Comparison of ENCODE assay signal across 20 mouse cellular contexts in the genomic region with DNA sequence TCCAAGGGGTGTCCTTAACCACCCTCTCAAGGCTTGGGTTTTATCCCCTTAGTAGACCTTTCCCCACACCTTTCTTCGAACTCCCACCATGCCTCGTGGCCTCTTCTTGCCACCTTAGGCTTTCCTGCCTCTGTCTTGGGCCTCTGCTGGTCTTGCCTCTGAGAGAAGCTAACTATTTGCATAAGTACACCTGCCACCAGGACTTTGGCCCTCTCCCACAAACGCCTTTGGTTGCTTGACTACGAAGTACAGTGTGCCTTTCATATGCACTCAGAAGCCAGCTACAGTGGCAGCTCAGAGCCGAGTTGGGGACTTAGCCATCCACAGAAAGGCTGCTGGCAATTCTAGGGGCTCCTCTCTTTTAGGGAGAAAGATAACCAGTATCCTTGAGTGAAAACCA. TPM values are rescaled to one million over a fixed set of nuclear protein-coding genes. Genes with fewer than 3 reads are reported as not detected.
DNase-seq lines count a peak whose midpoint lies in the region; ATAC-seq and TF ChIP-seq lines count a peak whose summit lies in the region.
"Had no signal": no experiment of that assay in that cellular context is flagged by ENCODE, and none has a peak within 500 bp of the region (broad histone marks: within the 10 kb centered on the region; RNA-seq: fewer than 3 reads in every experiment).

No protein-coding gene starts in this region.

- H3K9ac ChIP-seq in kidney, embryonic 16.5 days (replicated peaks; ENCODE audit: low read length) = no peak overlapping the region
- no peak overlapping the region for H3K9ac ChIP-seq in liver, adult 2 months (ENCODE audit: low read depth, low read length)
- no peak overlapping the region for H3K9ac ChIP-seq in liver, embryonic 11.5 days (ENCODE audit: low read depth, low read length)
- H3K9ac ChIP-seq in intestine, postnatal 0 days (ENCODE audit: low read depth, low read length) = no peak overlapping the region
- H3K9ac ChIP-seq in stomach, postnatal 0 days (ENCODE audit: low read length) = no peak overlapping the region
- H3K9ac ChIP-seq: embryonic facial prominence, embryonic 12.5 days; heart, embryonic 13.5 days; hindbrain, embryonic 14.5 days; limb, embryonic 15.5 days; liver, postnatal 0 days had no signal

- TF ChIP-seq POLR2A in kidney, adult 2 months (IDR thresholded peaks at IDR 0.05; ENCODE audit: low read depth, low read length) = no peak
- no peak for TF ChIP-seq POLR2A in liver, adult 2 months (IDR thresholded peaks at IDR 0.05; ENCODE audit: extremely low read depth, insufficient read depth, low read length)

- no peaks in the 10 kb centered on the region for H3K27me3 ChIP-seq in kidney, adult 2 months (replicated peaks; ENCODE audit: control insufficient read depth, insufficient read depth, low read length)
- H3K27me3 ChIP-seq in kidney, embryonic 16.5 days (ENCODE audit: insufficient read depth, low read length) = no peaks in the 10 kb centered on the region
- H3K27me3 ChIP-seq in liver, adult 2 months (ENCODE audit: control insufficient read depth, insufficient read depth, low read length) = no peaks in the 10 kb centered on the region
- no peaks in the 10 kb centered on the region for H3K27me3 ChIP-seq in liver, embryonic 11.5 days (replicated peaks; ENCODE audit: control insufficient read depth, insufficient read depth, low read length)
- no peaks in the 10 kb centered on the region for H3K27me3 ChIP-seq in intestine, postnatal 0 days (replicated peaks; ENCODE audit: control insufficient read depth, insufficient read depth, low read length)
- no peaks in the 10 kb centered on the region for H3K27me3 ChIP-seq in stomach, postnatal 0 days (ENCODE audit: control insufficient read depth, insufficient read depth, low read length)
- H3K27me3 ChIP-seq: embryonic facial prominence, embryonic 12.5 days; heart, embryonic 13.5 days; limb, embryonic 15.5 days had no signal

- no peaks in the 10 kb centered on the region for H3K36me3 ChIP-seq in kidney, adult 2 months (ENCODE audit: control insufficient read depth, insufficient read depth, low read length)
- H3K36me3 ChIP-seq in kidney, embryonic 16.5 days (ENCODE audit: insufficient read depth, low read length) = no peaks in the 10 kb centered on the region
- H3K36me3 ChIP-seq in liver, adult 2 months (ENCODE audit: control insufficient read depth, insufficient read depth, low read length) = no peaks in the 10 kb centered on the region
- no peaks in the 10 kb centered on the region for H3K36me3 ChIP-seq in liver, embryonic 11.5 days (ENCODE audit: control insufficient read depth, insufficient read depth, low read length)
- no peaks in the 10 kb centered on the region for H3K36me3 ChIP-seq in intestine, postnatal 0 days (ENCODE audit: control insufficient read depth, insufficient read depth)
- H3K36me3 ChIP-seq in stomach, postnatal 0 days (ENCODE audit: control insufficient read depth, insufficient read depth, low read length) = no peaks in the 10 kb centered on the region
- H3K36me3 ChIP-seq: embryonic facial prominence, embryonic 12.5 days; heart, embryonic 13.5 days; limb, embryonic 10.5 days; limb, embryonic 15.5 days had no signal

- TF ChIP-seq CTCF in kidney, adult 2 months (conservative IDR thresholded peaks at IDR 0.05; ENCODE audit: insufficient read depth, insufficient read length, low read depth, low read length) = no peak
- TF ChIP-seq CTCF in liver, adult 2 months (IDR thresholded peaks at IDR 0.05; ENCODE audit: low read depth, low read length) = no peak
- TF ChIP-seq CTCF in intestine, postnatal 0 days (IDR thresholded peaks at IDR 0.05; ENCODE audit: low read depth) = no peak
- no peak for TF ChIP-seq CTCF in stomach, postnatal 0 days (IDR thresholded peaks at IDR 0.05; ENCODE audit: low read depth)

- H3K9me3 ChIP-seq in kidney, embryonic 16.5 days (ENCODE audit: low read length) = no peaks in the 10 kb centered on the region
- H3K9me3 ChIP-seq in liver, embryonic 11.5 days (ENCODE audit: control insufficient read depth, low read length) = no peaks in the 10 kb centered on the region
- no peaks in the 10 kb centered on the region for H3K9me3 ChIP-seq in intestine, postnatal 0 days (ENCODE audit: control insufficient read depth)
- H3K9me3 ChIP-seq in stomach, postnatal 0 days (ENCODE audit: control insufficient read depth, low read length) = no peaks in the 10 kb centered on the region
- H3K9me3 ChIP-seq: embryonic facial prominence, embryonic 12.5 days; heart, embryonic 13.5 days; limb, embryonic 10.5 days; limb, embryonic 15.5 days had no signal

- no peaks in the 10 kb centered on the region for H3K79me2 ChIP-seq in liver, adult 2 months (ENCODE audit: control insufficient read depth, insufficient read depth, low read length)

- no peak for TF ChIP-seq EP300 in stomach, postnatal 0 days (optimal IDR thresholded peaks at IDR 0.05)

- WGBS in kidney, adult 2 months = 67% methylated on average over 5 of the region's 5 CpGs
- 89% methylated on average over 5 of the region's 5 CpGs for WGBS in kidney, embryonic 16.5 days
- 48% methylated on average over 5 of the region's 5 CpGs for WGBS in liver, adult 2 months
- 75% methylated on average over 5 of the region's 5 CpGs for WGBS in liver, embryonic 11.5 days
- WGBS in intestine, postnatal 0 days = 45% methylated on average over 5 of the region's 5 CpGs
- 71% methylated on average over 5 of the region's 5 CpGs for WGBS in stomach, postnatal 0 days

- H3K27ac ChIP-seq in kidney, adult 2 months (ENCODE audit: insufficient read depth, low read depth, low read length) = no peak overlapping the region
- H3K27ac ChIP-seq in kidney, embryonic 16.5 days (ENCODE audit: low read length) = no peak overlapping the region
- H3K27ac ChIP-seq in liver, adult 2 months (replicated peaks; ENCODE audit: insufficient read depth, low read depth, low read length) = no peak overlapping the region
- no peak overlapping the region for H3K27ac ChIP-seq in liver, embryonic 11.5 days (ENCODE audit: low read depth, low read length)
- peak overlapping the region; percentile 51; the same call in 1 of the 2 replicates for H3K27ac ChIP-seq in intestine, postnatal 0 days (ENCODE audit: low read depth, low read length)
- H3K27ac ChIP-seq in stomach, postnatal 0 days (replicated peaks) = no peak overlapping the region
- H3K27ac ChIP-seq: embryonic facial prominence, embryonic 12.5 days; heart, embryonic 13.5 days; hindbrain, embryonic 14.5 days; kidney, postnatal 0 days; limb, embryonic 10.5 days; limb, embryonic 15.5 days had no signal

- no peaks in the 10 kb centered on the region for H3K4me1 ChIP-seq in kidney, adult 2 months (ENCODE audit: control insufficient read depth, insufficient read depth, low read length)
- H3K4me1 ChIP-seq in kidney, embryonic 16.5 days (ENCODE audit: insufficient read depth, low read length) = 0 out of 2 replicates have a peak, but pooled peaks cover 5% of the 10 kb centered on the region
- H3K4me1 ChIP-seq in liver, adult 2 months (ENCODE audit: control insufficient read depth, insufficient read depth, low read length) = no peaks in the 10 kb centered on the region
- H3K4me1 ChIP-seq in liver, embryonic 11.5 days (replicated peaks; ENCODE audit: control insufficient read depth, insufficient read depth, low read length) = no peaks in the 10 kb centered on the region
- H3K4me1 ChIP-seq in intestine, postnatal 0 days (replicated peaks; ENCODE audit: control insufficient read depth, insufficient read depth, low read length) = peaks cover 7% of the 10 kb centered on the region; the same call in 1 of the 2 replicates
- no peaks in the 10 kb centered on the region for H3K4me1 ChIP-seq in stomach, postnatal 0 days (replicated peaks; ENCODE audit: control insufficient read depth, insufficient read depth)
- H3K4me1 ChIP-seq: embryonic facial prominence, embryonic 12.5 days had no signal

- H3K4me3 ChIP-seq in kidney, adult 2 months (ENCODE audit: insufficient read depth, low read depth, low read length) = no peak overlapping the region
- H3K4me3 ChIP-seq in kidney, embryonic 16.5 days (ENCODE audit: low read length) = no peak overlapping the region
- no peak overlapping the region for H3K4me3 ChIP-seq in liver, adult 2 months (ENCODE audit: insufficient read depth, low read depth, low read length)
- H3K4me3 ChIP-seq in liver, embryonic 11.5 days (ENCODE audit: low read depth, low read length) = no peak overlapping the region
- H3K4me3 ChIP-seq in intestine, postnatal 0 days (ENCODE audit: low read depth, low read length) = no peak overlapping the region
- no peak overlapping the region for H3K4me3 ChIP-seq in stomach, postnatal 0 days (ENCODE audit: low read depth, low read length)
- H3K4me3 ChIP-seq: embryonic facial prominence, embryonic 12.5 days; heart, embryonic 13.5 days; limb, embryonic 10.5 days; limb, embryonic 15.5 days had no signal

- no peak overlapping the region for H3K4me2 ChIP-seq in kidney, embryonic 16.5 days (replicated peaks; ENCODE audit: low read depth, low read length)
- H3K4me2 ChIP-seq in liver, embryonic 11.5 days = no peak overlapping the region
- no peak overlapping the region for H3K4me2 ChIP-seq in intestine, postnatal 0 days (replicated peaks; ENCODE audit: low read depth)
- no peak overlapping the region for H3K4me2 ChIP-seq in stomach, postnatal 0 days (replicated peaks; ENCODE audit: low read depth)
- H3K4me2 ChIP-seq: embryonic facial prominence, embryonic 12.5 days; heart, embryonic 13.5 days; hindbrain, embryonic 14.5 days; limb, embryonic 15.5 days; midbrain, embryonic 11.5 days had no signal

- ATAC-seq in kidney, embryonic 16.5 days (ENCODE audit: low FRiP score, low TSS enrichment) = no peak
- ATAC-seq in liver, embryonic 11.5 days (replicated peaks; ENCODE audit: low FRiP score) = no peak
- peak; percentile 74 for ATAC-seq in intestine, postnatal 0 days
- peak; percentile 78 for ATAC-seq in stomach, postnatal 0 days (ENCODE audit: low FRiP score, low TSS enrichment)
- ATAC-seq: forebrain, embryonic 14.5 days; midbrain, embryonic 16.5 days had no signal

- DNase-seq in kidney, adult 2 months = peak; percentile 37
- DNase-seq in liver, adult 2 months (ENCODE audit: extremely low read depth, low read depth, low spot score) = peak; percentile 73
- no peak for DNase-seq in liver, embryonic 11.5 days (ENCODE audit: low spot score)
- peak; percentile 74 for DNase-seq in stomach, postnatal 0 days (ENCODE audit: low spot score)
- DNase-seq in gastrocnemius, adult 8-10 months (ENCODE audit: low spot score in 2 of 2) = no peak
- DNase-seq: embryo, embryonic 11 days; gastrocnemius, postnatal 25 days; right cerebral cortex, adult 18-20 months had no signal

RNA-seq across cellular contexts. Expression of a gene that starts 32.4 kb away (rescaled TPM):
- polyA plus RNA-seq in kidney, adult 2 months (2012; rRNA removed) = 5.1 and 6.2 TPM in 2 replicates
- polyA plus RNA-seq in kidney, embryonic 16.5 days (2015; fragmentation: Nextera tagmentation; extraction: Ambion mirVana) = 3.4 and 4.1 TPM in 2 replicates
- 6.4 and 8.5 TPM in 2 replicates for total RNA-seq in liver, adult 2 months (2014; rRNA removed)
- 2.9 and 8.1 TPM in 2 replicates for polyA plus RNA-seq in liver, adult 2 months (2012; rRNA removed)
- 0.99 and 1.0 TPM in 2 replicates for polyA plus RNA-seq in liver, embryonic 11.5 days (2014; fragmentation: Nextera tagmentation; extraction: Ambion mirVana)
- polyA plus RNA-seq in intestine, postnatal 0 days (2015; fragmentation: Nextera tagmentation; extraction: Ambion mirVana) = 11.9 and 12.1 TPM in 2 replicates
- polyA plus RNA-seq in stomach, postnatal 0 days (2015; fragmentation: Nextera tagmentation; extraction: Ambion mirVana) = 4.0 and 4.2 TPM in 2 replicates
- 100 to 1,000 TPM; 146 to 169 (median 160) TPM for total RNA-seq in gastrocnemius, adult 8-10 months (2022)

Comparison
In these comparisons a context has a peak if more than half of its experiments do, and no peak if none do; other contexts are left out.
1. DNase-seq: peak in kidney, adult 2 months (single experiment), liver, adult 2 months (single experiment) and stomach, postnatal 0 days (single experiment); none in liver, embryonic 11.5 days (single experiment) and gastrocnemius, adult 8-10 months (0 of 2).
2. ATAC-seq: peak in intestine, postnatal 0 days (single experiment) and stomach, postnatal 0 days (single experiment); none in kidney, embryonic 16.5 days (single experiment) and liver, embryonic 11.5 days (single experiment).